Mouse (Mus musculus) hindbrain, postnatal 0 days (tissue): ENCODE results near the gene Pitpnc1. TPM values are rescaled to one million over a fixed set of nuclear protein-coding genes. Genes with fewer than 3 reads are reported as not detected.

ENCODE experiments used
- ATAC-seq: fragments of 200-750 bp; cut with Nextera tagmentation; 2 replicates; pipeline ENCODE4 v1.8.0; 2017; ENCODE audit warnings: mild to moderate bottlenecking, moderate TSS enrichment, moderate library complexity
- DNase-seq: peaks from one replicate; pipeline ENCODE4 v3.0.0-alpha.2; 2015; ENCODE audit warnings: low spot score
- H3K27ac ChIP-seq: fragments of 300-500 bp; sonication (generic); 2 replicates; pipeline ENCODE4 v1.5.1; 2014; ENCODE audit warnings: mild to moderate bottlenecking
- H3K27me3 ChIP-seq: fragments of 300-500 bp; sonication (generic); 2 replicates; pipeline ENCODE4 v1.6.1; 2014; ENCODE audit warnings: low read length, mixed read lengths; ENCODE audit not compliant: insufficient read depth
- H3K36me3 ChIP-seq: fragments of 300-500 bp; sonication (generic); 2 replicates; pipeline ENCODE4 v1.6.1; 2014; ENCODE audit warnings: low read length, mixed read lengths; ENCODE audit not compliant: insufficient read depth
- H3K4me1 ChIP-seq: fragments of 300-500 bp; sonication (generic); 2 replicates; pipeline ENCODE4 v1.6.1; 2014; ENCODE audit warnings: antibody characterized with exemption, low read length, mixed read lengths; ENCODE audit not compliant: insufficient read depth
- H3K4me2 ChIP-seq: fragments of 300-500 bp; sonication (generic); 2 replicates; pipeline ENCODE4 v1.6.1; 2014; ENCODE audit warnings: low read depth, mild to moderate bottlenecking, low read length, moderate library complexity, mixed read lengths
- H3K4me3 ChIP-seq: fragments of 300-500 bp; sonication (generic); 2 replicates; pipeline ENCODE4 v1.5.1; 2014; ENCODE audit warnings: low read length
- H3K9ac ChIP-seq: fragments of 300-500 bp; sonication (generic); replicated peaks from 2 replicates; pipeline ENCODE4 v1.6.1; 2014; ENCODE audit warnings: mild to moderate bottlenecking, low read length, moderate library complexity, mixed read lengths
- H3K9me3 ChIP-seq: fragments of 300-500 bp; sonication (generic); 2 replicates; pipeline ENCODE4 v1.6.1; 2016; ENCODE audit warnings: low read length, mixed read lengths
- CTCF ChIP-seq: IDR thresholded peaks from 2 replicates; pipeline ENCODE4 v1.5.1; 2016; ENCODE audit warnings: antibody characterized with exemption, control low read depth, low read depth
- WGBS: fragments of 180-500 bp; shearing (Covaris S2); extraction: QIAGEN DNeasy Blood & Tissue Kit; methylation state at CpG from one replicate; pipeline ENCODE4 v1.1.7; 2014; 5-methylcytosine and 5-hydroxymethylcytosine counted together
- polyA plus RNA-seq: library from polyadenylated mRNA; unstranded; fragments of >200 nt; fragmentation: Nextera tagmentation; extraction: Ambion mirVana; gene quantifications from 2 replicates; pipeline ENCODE4 v1.2.1, GENCODE M21; 2015
- total RNA-seq: library from RNA; depleted of rRNA; stranded (reverse); fragments of >200 nt; gene quantifications from 2 replicates; pipeline ENCODE4 v1.2.3, GENCODE M21; 2014

The Pitpnc1 gene
- total and polyA plus RNA-seq, 2 experiments from 2014 or later: 42.2 to 43.6 TPM

GRCm38 (mm10) chr11:107365938-107366712 lies 104.4 kb downstream of the Pitpnc1 start:
- no peak for TF ChIP-seq CTCF
- H3K9ac ChIP-seq: no peak overlapping the region
- H3K27me3 ChIP-seq: no peaks in the 10 kb centered on the region
- no peaks in the 10 kb centered on the region for H3K4me1 ChIP-seq
- H3K4me3 ChIP-seq: no peak overlapping the region
- H3K27ac ChIP-seq: no peak overlapping the region
- H3K36me3 ChIP-seq: no peaks in the 10 kb centered on the region
- 74% methylated on average over 13 of the region's 13 CpGs for WGBS
- H3K4me2 ChIP-seq: no peak overlapping the region
- ATAC-seq (no peak), DNase-seq (no peak)
- no peaks in the 10 kb centered on the region for H3K9me3 ChIP-seq

- no peaks in the 10 kb centered on the region for H3K27me3 ChIP-seq
- H3K36me3 ChIP-seq: no peaks in the 10 kb centered on the region
- H3K4me1 ChIP-seq: peaks cover 15% of the 10 kb centered on the region; the same call in 1 of the 2 replicates
- no peaks in the 10 kb centered on the region for H3K9me3 ChIP-seq
- ATAC-seq (peak; percentile 24; the same call in 1 of the 2 replicates), DNase-seq (peak; percentile 43)
- peak overlapping the region; percentile 41; the same call in 1 of the 2 replicates for H3K27ac ChIP-seq
- WGBS: 36% methylated on average over 5 of the region's 5 CpGs
- H3K9ac ChIP-seq: no peak overlapping the region
- no peak for TF ChIP-seq CTCF
- H3K4me2 ChIP-seq: no peak overlapping the region
- H3K4me3 ChIP-seq: no peak overlapping the region
Observed at GRCm38 (mm10) chr11:107358695-107359094, 111.8 kb downstream of the Pitpnc1 start.

GRCm38 (mm10) chr11:107356224-107356623 lies 114.3 kb downstream of the Pitpnc1 start:
- 0 out of 2 replicates have a peak, but pooled peaks have one; percentile 32 for ATAC-seq
- Histone ChIP-seq H3K27ac (peak overlapping the region; percentile 23; the same call in 1 of the 2 replicates), H3K27me3 (no peaks in the 10 kb centered on the region), H3K4me3 (no peak overlapping the region), H3K9me3 (no peaks in the 10 kb centered on the region), H3K9ac (no peak overlapping the region), H3K4me1 (peaks cover 15% of the 10 kb centered on the region; the same call in 1 of the 2 replicates), H3K4me2 (no peak overlapping the region), H3K36me3 (no peaks in the 10 kb centered on the region)
- DNase-seq: peak; percentile 61
- 44% methylated on average over 7 of the region's 7 CpGs for WGBS
- TF ChIP-seq CTCF: no peak

- H3K9ac ChIP-seq: no peak overlapping the region
- 30% methylated on average over 3 of the region's 3 CpGs for WGBS
Observed at GRCm38 (mm10) chr11:107355526-107355925, 115.0 kb downstream of the Pitpnc1 start.

GRCm38 (mm10) chr11:107354499-107355143 lies 115.9 kb downstream of the Pitpnc1 start:
- H3K9ac ChIP-seq: no peak overlapping the region
- no peak overlapping the region for H3K4me3 ChIP-seq
- peaks cover 15% of the 10 kb centered on the region; the same call in 1 of the 2 replicates for H3K4me1 ChIP-seq
- no peak for DNase-seq
- TF ChIP-seq CTCF: no peak
- H3K36me3 ChIP-seq: no peaks in the 10 kb centered on the region
- no peaks in the 10 kb centered on the region for H3K27me3 ChIP-seq
- ATAC-seq: no peak
- H3K4me2 ChIP-seq: no peak overlapping the region
- no peaks in the 10 kb centered on the region for H3K9me3 ChIP-seq
- WGBS: 82% methylated on average over 8 of the region's 8 CpGs
- no peak overlapping the region for H3K27ac ChIP-seq

More at GRCm38 (mm10) chr11:107355526-107355925, 115.0 kb downstream of the Pitpnc1 start:
- Histone ChIP-seq H3K27me3 (no peaks in the 10 kb centered on the region), H3K36me3 (no peaks in the 10 kb centered on the region), H3K4me1 (peaks cover 15% of the 10 kb centered on the region; the same call in 1 of the 2 replicates), H3K27ac (peak overlapping the region; percentile 22; the same call in 1 of the 2 replicates), H3K9me3 (no peaks in the 10 kb centered on the region), H3K4me2 (no peak overlapping the region), H3K4me3 (no peak overlapping the region)
- no peak for TF ChIP-seq CTCF
- DNase-seq (no peak), ATAC-seq (no peak)

- WGBS: 20% methylated on average over 7 of the region's 7 CpGs
- ATAC-seq (no peak), DNase-seq (no peak)
- H3K27ac ChIP-seq: no peak overlapping the region
- no peaks in the 10 kb centered on the region for H3K27me3 ChIP-seq
- H3K4me1 ChIP-seq: peaks cover 15% of the 10 kb centered on the region; the same call in 1 of the 2 replicates
- no peaks in the 10 kb centered on the region for H3K9me3 ChIP-seq
- H3K4me2 ChIP-seq: no peak overlapping the region
- no peak overlapping the region for H3K4me3 ChIP-seq
- no peak overlapping the region for H3K9ac ChIP-seq
- no peak for TF ChIP-seq CTCF
- no peaks in the 10 kb centered on the region for H3K36me3 ChIP-seq
Observed at GRCm38 (mm10) chr11:107352596-107352995, 117.9 kb downstream of the Pitpnc1 start.

- 82% methylated on average over 7 of the region's 7 CpGs for WGBS
- no peak overlapping the region for H3K9ac ChIP-seq
- H3K36me3 ChIP-seq: no peaks in the 10 kb centered on the region
- H3K4me2 ChIP-seq: no peak overlapping the region
- no peak for TF ChIP-seq CTCF
- no peaks in the 10 kb centered on the region for H3K4me1 ChIP-seq
- H3K27me3 ChIP-seq: no peaks in the 10 kb centered on the region
- no peak overlapping the region for H3K4me3 ChIP-seq
- no peak for ATAC-seq
- no peak for DNase-seq
- no peak overlapping the region for H3K27ac ChIP-seq
- H3K9me3 ChIP-seq: no peaks in the 10 kb centered on the region
Observed at GRCm38 (mm10) chr11:107349756-107350155, 120.7 kb downstream of the Pitpnc1 start.
